Mouse (Mus musculus) thymus, postnatal 0 days (tissue): ENCODE results near the gene Ece2. TPM values are rescaled to one million over a fixed set of nuclear protein-coding genes. Genes with fewer than 3 reads are reported as not detected.

ENCODE experiments used
- DNase-seq: peaks from one replicate; pipeline ENCODE4 v3.0.0-alpha.2; 2015; ENCODE audit warnings: low spot score
- microRNA counts: library from miRNA; unstranded; fragments of <30 nt; microRNA quantifications from one replicate; lab custom pipeline; 2015
- microRNA-seq: library from miRNA; unstranded; fragments of <30 nt; microRNA quantifications from one replicate; pipeline ENCODE4, GENCODE M21; 2016; ENCODE audit warnings: borderline number of aligned reads
- polyA plus RNA-seq: library from polyadenylated mRNA; unstranded; fragments of >200 nt; fragmentation: Nextera tagmentation; extraction: Ambion mirVana; gene quantifications from 2 replicates; pipeline ENCODE4 v1.2.1, GENCODE M21; 2015

The Ece2 gene
- polyA plus RNA-seq, 1 experiment from 2014 or later: 0.08 TPM

DNA sequence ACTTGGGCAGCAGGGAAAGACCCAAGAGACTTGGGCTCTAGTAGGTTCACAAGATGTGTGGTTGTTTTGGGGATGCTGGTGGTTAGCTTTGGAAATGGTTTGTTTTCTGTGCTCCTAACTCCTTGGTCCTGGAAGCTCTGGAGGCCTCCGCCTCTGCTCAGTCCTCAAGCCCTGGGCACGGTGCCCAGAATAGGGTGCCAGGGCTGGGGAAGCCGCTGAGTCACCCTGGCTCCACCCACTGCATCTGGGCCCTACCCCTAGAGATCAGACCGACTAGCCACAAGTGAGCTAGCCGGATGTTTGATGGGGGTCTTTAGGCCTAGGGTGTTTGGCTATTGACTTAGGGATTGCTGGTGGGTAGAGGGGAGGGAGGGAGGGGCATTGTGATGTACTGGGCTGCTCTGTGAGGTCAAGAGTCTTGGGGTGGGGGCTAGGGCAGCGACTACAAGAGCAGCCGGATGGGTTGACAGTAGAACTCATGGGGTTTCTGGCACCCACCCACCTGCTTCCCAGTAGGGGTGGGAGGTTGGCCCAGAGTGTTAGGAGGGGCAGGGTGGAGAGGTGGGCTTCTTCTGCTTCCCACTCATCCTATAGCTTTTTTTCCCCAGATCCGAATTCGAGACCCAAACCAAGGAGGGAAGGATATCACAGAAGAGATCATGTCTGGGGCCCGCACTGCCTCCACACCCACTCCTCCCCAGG, 48.5 kb downstream of the Ece2 start:
- no peak for DNase-seq

DNA sequence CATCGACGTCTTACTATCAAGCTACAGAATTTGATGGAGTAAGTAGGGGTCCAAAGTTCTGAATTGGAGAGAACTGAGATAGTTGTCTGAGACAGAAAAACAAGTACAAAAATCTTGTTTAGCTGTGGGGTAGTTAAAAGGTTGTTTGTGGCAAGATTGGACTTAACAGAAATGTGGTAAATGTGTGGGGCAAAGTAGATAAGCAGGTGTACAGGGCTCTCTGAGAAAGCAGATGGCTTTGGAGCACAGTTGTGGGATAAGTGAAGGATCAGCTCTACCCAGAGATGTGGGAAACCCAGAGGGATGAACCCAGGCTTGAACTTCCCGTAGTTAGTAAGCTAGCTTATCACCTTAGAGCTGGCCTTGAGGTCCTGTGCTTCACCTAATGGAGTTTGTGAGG, 61.1 kb downstream of the Ece2 start:
- no peak for DNase-seq

DNA sequence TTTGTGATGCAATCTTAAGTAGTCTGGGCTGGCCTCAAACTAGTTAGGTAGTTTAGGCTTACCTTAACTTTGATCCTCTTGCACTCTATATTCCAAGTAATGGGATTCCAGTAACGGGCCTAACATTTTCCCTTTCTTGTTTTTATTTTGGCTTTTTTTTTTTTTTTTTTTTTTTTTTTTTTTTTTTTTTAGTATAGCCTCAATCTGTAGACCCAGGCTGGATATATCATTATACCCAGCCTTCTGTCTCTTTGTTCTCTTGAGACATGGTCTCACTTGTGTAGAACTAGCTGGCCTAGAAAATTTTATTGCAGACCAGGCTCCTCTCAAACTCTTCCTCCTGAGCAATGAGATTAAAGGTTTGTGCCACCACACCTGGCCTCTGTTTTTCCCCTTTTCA, 62.0 kb downstream of the Ece2 start:
- DNase-seq: no peak

DNA sequence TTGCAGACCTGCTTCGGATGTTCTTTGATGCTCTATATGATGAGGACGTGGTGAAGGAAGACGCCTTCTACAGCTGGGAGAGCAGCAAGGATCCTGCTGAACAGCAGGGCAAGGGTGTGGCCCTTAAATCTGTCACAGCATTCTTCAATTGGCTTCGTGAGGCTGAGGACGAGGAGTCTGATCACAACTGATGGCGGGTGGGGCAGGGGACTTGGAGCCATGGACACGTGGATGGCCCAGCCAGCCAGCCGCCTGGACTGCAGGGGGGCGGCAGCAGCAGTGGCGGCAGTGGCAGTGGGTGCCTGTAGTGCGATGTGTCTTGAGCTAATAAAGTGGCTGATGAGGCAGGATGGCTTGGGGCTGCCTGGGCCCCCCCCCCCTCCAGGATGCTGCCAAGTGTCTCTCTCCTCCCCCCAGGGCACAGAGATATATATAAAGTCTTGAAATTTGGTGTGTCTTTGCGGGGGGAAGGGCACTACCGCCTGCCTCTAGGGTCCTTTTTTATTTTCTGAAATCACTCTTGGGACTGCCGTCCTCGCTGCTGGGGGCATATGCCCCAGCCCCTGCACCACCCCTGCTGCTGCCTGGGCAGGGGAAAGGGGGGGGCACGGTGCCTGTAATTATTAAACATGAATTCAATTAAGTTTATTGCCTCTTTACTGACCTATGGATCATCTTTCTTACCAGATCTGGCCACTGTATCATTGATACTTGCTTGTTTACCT, 62.8 kb downstream of the Ece2 start:
- no peak for DNase-seq

DNA sequence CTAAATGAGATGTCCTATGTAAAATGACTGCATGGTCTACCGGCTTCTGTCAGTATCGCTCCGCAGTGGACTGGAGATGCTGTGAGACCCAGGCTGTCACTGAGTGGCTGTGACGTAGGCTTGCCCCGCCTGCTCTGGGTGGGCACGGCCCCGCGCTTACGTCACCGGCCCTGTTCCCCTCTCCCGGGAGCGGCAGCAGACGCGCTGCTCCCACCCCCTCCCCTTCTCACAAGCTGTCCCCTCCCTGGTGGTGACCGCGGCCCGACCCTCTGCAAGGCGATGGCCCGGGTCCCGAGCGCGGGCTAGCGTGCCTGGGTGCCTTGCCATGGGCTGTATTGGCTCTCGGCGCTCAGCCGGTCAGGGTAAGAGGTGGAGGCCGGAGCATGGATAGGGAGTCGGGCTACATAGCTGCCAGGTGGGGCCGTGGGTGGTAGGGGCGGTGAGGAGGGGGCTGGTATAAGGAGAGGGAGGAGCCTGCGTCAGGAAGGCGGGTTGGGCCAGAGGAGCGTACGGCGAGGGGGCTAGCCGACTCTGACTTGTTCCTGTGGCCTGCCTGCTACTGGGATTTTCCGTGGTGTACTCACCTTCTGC, 63.6 kb downstream of the Ece2 start, which contains the start of gene Fam131a:
Fam131a (plus strand) TSS at position 131 of the 591 bp plus-strand sequence.
- DNase-seq: peak; percentile 72

DNA sequence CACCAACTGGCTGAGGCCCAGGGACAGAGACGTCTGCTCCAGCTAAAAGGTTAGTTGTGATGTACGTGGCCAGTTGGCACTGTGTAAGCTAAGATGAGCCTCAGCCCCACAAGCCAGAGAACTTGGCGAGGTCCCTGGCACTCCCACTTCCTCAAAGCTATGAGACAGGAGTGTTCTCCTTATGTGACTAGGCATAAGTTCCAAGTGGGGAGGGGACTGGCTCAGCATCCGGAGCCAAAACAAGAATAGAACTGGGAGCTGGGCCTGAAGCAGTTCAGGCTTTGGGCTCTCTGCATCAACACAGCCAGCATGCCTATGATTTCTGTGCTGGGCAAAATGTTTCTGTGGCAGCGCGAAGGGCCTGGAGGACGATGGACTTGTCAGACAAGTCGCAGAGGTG, 65.2 kb downstream of the Ece2 start:
- DNase-seq: no peak

DNA sequence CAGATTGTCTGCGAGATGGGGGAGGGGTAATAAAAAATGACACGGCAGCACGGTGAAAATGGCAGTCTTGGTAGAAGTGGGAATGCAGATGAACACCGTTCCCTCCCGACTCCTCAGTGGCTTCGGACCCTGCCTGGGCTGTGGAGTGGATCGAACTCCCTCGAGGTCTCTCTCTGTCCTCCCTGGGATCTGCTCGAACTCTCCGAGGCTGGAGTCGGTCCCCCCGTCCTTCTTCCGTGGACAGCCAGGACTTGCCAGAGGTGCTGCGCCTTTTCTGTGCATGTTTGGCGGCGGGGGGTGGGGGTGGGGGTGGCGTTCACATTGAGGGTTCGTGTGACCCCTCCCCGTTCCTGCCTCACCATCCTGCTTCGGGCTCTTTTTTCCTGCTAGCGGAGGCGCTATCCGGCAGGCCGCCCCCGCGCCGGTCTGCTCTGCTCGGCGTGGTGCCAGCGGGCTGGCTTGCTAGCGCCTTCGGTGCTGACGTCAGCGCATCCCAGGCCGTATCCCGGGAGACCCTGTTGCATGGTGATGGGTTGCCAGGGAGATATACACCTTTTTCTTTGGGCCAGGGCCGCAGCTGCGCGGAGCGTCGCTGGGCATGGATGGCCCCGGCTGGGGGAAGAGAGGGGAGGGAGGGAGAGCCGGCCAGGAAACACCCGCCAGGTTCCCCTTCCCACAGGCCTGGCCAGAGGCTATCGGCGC, 66.1 kb downstream of the Ece2 start:
- no peak for DNase-seq

MicroRNAs within 50 kb of the gene (microRNA counts, 519-probe panel; counts per million panel counts)
- microRNA mmu-miR-1224 (lab: Ali Mortazavi, UCI): 5,202 counts per million, percentile 85 among the panel's probes with 10 or more counts

Small RNAs within 50 kb of the gene (microRNA-seq; reads per million reads assigned to microRNA genes)
- not detected for gene Mir1224

Other genes starting within 250 kb of the Ece2 start
- 64.8 and 82.9 TPM in 2 replicates for gene Abcc5, start 203.4 kb upstream of the Ece2 start, polyA plus RNA-seq
- 91.5 and 92.0 TPM in 2 replicates for gene Eif2b5, start 131.0 kb upstream of the Ece2 start, polyA plus RNA-seq
- gene Dvl3, start 112.8 kb upstream of the Ece2 start, polyA plus RNA-seq: 4.7 and 5.3 TPM in 2 replicates
- gene Ap2m1, start 94.3 kb upstream of the Ece2 start, polyA plus RNA-seq: 397 and 421 TPM in 2 replicates
- gene Abcf3, start 81.3 kb upstream of the Ece2 start, polyA plus RNA-seq: 50.8 and 63.7 TPM in 2 replicates
- not detected in 2 replicates for gene Vwa5b2, start 40.4 kb upstream of the Ece2 start, polyA plus RNA-seq
- gene Eef1akmt4, start 18.2 kb upstream of the Ece2 start, polyA plus RNA-seq: 26.4 and 32.3 TPM in 2 replicates
- not detected in 2 replicates for gene Gm49333, start 18.2 kb upstream of the Ece2 start, polyA plus RNA-seq
- gene Alg3, start 18.1 kb upstream of the Ece2 start, polyA plus RNA-seq: 22.9 and 28.4 TPM in 2 replicates
- 0.48 and 0.52 TPM in 2 replicates for gene Camk2n2, start 8.5 kb upstream of the Ece2 start, polyA plus RNA-seq
- gene Psmd2, start 21.8 kb downstream of the Ece2 start, polyA plus RNA-seq: 264 TPM in 2 replicates
- 105 and 110 TPM in 2 replicates for gene Eif4g1, start 38.5 kb downstream of the Ece2 start, polyA plus RNA-seq
- gene Fam131a, start 63.4 kb downstream of the Ece2 start, polyA plus RNA-seq: 2.1 and 2.3 TPM in 2 replicates
- 116 and 117 TPM in 2 replicates for gene Polr2h, start 87.8 kb downstream of the Ece2 start, polyA plus RNA-seq
- gene Clcn2, start 87.9 kb downstream of the Ece2 start, polyA plus RNA-seq: 5.3 and 7.1 TPM in 2 replicates
- 0.91 and 1.3 TPM in 2 replicates for gene Chrd, start 103.3 kb downstream of the Ece2 start, polyA plus RNA-seq
- 0.12 and 0.26 TPM in 2 replicates for gene Thpo, start 104.7 kb downstream of the Ece2 start, polyA plus RNA-seq